Mouse (Mus musculus): Measurements from ENCODE around the gene Zfp799. TPM values are rescaled to one million over a fixed set of nuclear protein-coding genes. Genes with fewer than 3 reads are reported as not detected.

The Zfp799 gene
- polyA plus RNA-seq, 1 experiment from 2014 or later: 10.1 TPM

GRCm38 (mm10) chr17:32830418-32830782 is 339 bp upstream of the Zfp799 start:
- Histone ChIP-seq H3K9ac (no peak overlapping the region), H3K9me3 (no peaks in the 10 kb centered on the region), H3K4me2 (peak overlapping the region; percentile 54), H3K36me3 (peaks cover 12% of the 10 kb centered on the region; the same call in 1 of the 2 replicates), H3K4me1 (no peaks in the 10 kb centered on the region), H3K27me3 (replicated peaks) (no peaks in the 10 kb centered on the region), H3K27ac (no peak overlapping the region), H3K4me3 (replicated peaks) (peak overlapping the region; percentile 69)
- ATAC-seq (ENCODE audit: insufficient read depth, low FRiP score, low read depth): no peak
- WGBS: 39% methylated on average over 3 of the region's 3 CpGs

- WGBS: 87% methylated on average over 1 of the region's 1 CpGs
- no peak for ATAC-seq (ENCODE audit: insufficient read depth, low FRiP score, low read depth)
These were observed 13.8 kb downstream of the Zfp799 start for GRCm38 (mm10) chr17:32816074-32816784.

GRCm38 (mm10) chr17:32814136-32814535 is 15.9 kb downstream of the Zfp799 start:
- no peak overlapping the region for H3K4me2 ChIP-seq
- ATAC-seq (ENCODE audit: insufficient read depth, low FRiP score, low read depth): no peak
- H3K27me3 ChIP-seq (replicated peaks): no peaks in the 10 kb centered on the region
- no peak overlapping the region for H3K27ac ChIP-seq
- H3K9ac ChIP-seq: no peak overlapping the region
- no peaks in the 10 kb centered on the region for H3K9me3 ChIP-seq
- H3K4me3 ChIP-seq (replicated peaks): no peak overlapping the region
- H3K36me3 ChIP-seq: peaks cover 10% of the 10 kb centered on the region; the same call in 1 of the 2 replicates
- 82% methylated on average over 7 of the region's 7 CpGs for WGBS
- H3K4me1 ChIP-seq: no peaks in the 10 kb centered on the region

More at GRCm38 (mm10) chr17:32816074-32816784, 13.8 kb downstream of the Zfp799 start:
- Histone ChIP-seq H3K4me3 (replicated peaks) (no peak overlapping the region), H3K36me3 (peaks cover 27% of the 10 kb centered on the region), H3K4me2 (no peak overlapping the region), H3K27ac (no peak overlapping the region), H3K9ac (no peak overlapping the region), H3K27me3 (replicated peaks) (no peaks in the 10 kb centered on the region), H3K4me1 (no peaks in the 10 kb centered on the region), H3K9me3 (no peaks in the 10 kb centered on the region)

- no peaks in the 10 kb centered on the region for H3K36me3 ChIP-seq
- WGBS: 29% methylated on average over 1 of the region's 1 CpGs
- no peak for ATAC-seq (ENCODE audit: insufficient read depth, low FRiP score, low read depth)
These were observed 19.4 kb downstream of the Zfp799 start for GRCm38 (mm10) chr17:32810648-32811047.

GRCm38 (mm10) chr17:32809544-32810374 is 20.3 kb downstream of the Zfp799 start, which contains the start of gene Zfp811:
Gene Zfp811, minus strand, starts transcription at chr17:32809931.
- under 1% methylated on average over 17 of the region's 17 CpGs for WGBS
- 0 out of 2 replicates have a peak within 1 kb of the TSS, but pooled peaks have one; percentile 10 for H3K9ac ChIP-seq
- H3K27me3 ChIP-seq (replicated peaks): no peaks in the 10 kb centered on the region
- H3K4me3 ChIP-seq (replicated peaks): peak within 1 kb of the TSS; percentile 49
- no peaks in the 10 kb centered on the region for H3K9me3 ChIP-seq
- H3K36me3 ChIP-seq: no peaks in the 10 kb centered on the region
- peak within 1 kb of the TSS; percentile 45; the same call in 1 of the 2 replicates for H3K27ac ChIP-seq
- no peaks in the 10 kb centered on the region for H3K4me1 ChIP-seq
- peak within 1 kb of the TSS; percentile 57 for H3K4me2 ChIP-seq
- ATAC-seq (ENCODE audit: insufficient read depth, low FRiP score, low read depth): peak; percentile 79

More at GRCm38 (mm10) chr17:32810648-32811047, 19.4 kb downstream of the Zfp799 start:
- no peak overlapping the region for H3K27ac ChIP-seq
- no peaks in the 10 kb centered on the region for H3K4me1 ChIP-seq
- no peaks in the 10 kb centered on the region for H3K27me3 ChIP-seq (replicated peaks)
- no peaks in the 10 kb centered on the region for H3K9me3 ChIP-seq
- no peak overlapping the region for H3K4me2 ChIP-seq
- no peak overlapping the region for H3K4me3 ChIP-seq (replicated peaks)
- no peak overlapping the region for H3K9ac ChIP-seq

- Histone ChIP-seq H3K4me3 (replicated peaks) (peak overlapping the region; percentile 49), H3K9ac (0 out of 2 replicates have a peak overlapping the region, but pooled peaks have one; percentile 10), H3K27ac (no peak overlapping the region), H3K36me3 (no peaks in the 10 kb centered on the region), H3K4me2 (peak overlapping the region; percentile 57), H3K9me3 (no peaks in the 10 kb centered on the region), H3K4me1 (no peaks in the 10 kb centered on the region), H3K27me3 (replicated peaks) (no peaks in the 10 kb centered on the region)
- ATAC-seq (ENCODE audit: insufficient read depth, low FRiP score, low read depth): no peak
- WGBS: 9% methylated on average over 8 of the region's 8 CpGs
These were observed 21.1 kb downstream of the Zfp799 start for GRCm38 (mm10) chr17:32808921-32809320.

- Histone ChIP-seq H3K4me1 (peaks cover 16% of the 10 kb centered on the region; the same call in 1 of the 2 replicates), H3K27ac (no peak overlapping the region), H3K36me3 (peaks cover 5% of the 10 kb centered on the region; the same call in 1 of the 2 replicates), H3K4me3 (replicated peaks) (no peak overlapping the region), H3K9ac (no peak overlapping the region), H3K9me3 (no peaks in the 10 kb centered on the region), H3K27me3 (replicated peaks) (no peaks in the 10 kb centered on the region), H3K4me2 (peak overlapping the region; percentile 61; the same call in 1 of the 2 replicates)
- ATAC-seq (ENCODE audit: insufficient read depth, low FRiP score, low read depth): no peak
- WGBS: 73% methylated on average over 8 of the region's 8 CpGs
These were observed 40.8 kb downstream of the Zfp799 start for GRCm38 (mm10) chr17:32789244-32789643.

GRCm38 (mm10) chr17:32788576-32788975 is 41.5 kb downstream of the Zfp799 start:
- Histone ChIP-seq H3K4me3 (replicated peaks) (peak overlapping the region; percentile 75), H3K9me3 (no peaks in the 10 kb centered on the region), H3K4me1 (peaks cover 16% of the 10 kb centered on the region; the same call in 1 of the 2 replicates), H3K36me3 (peaks cover 11% of the 10 kb centered on the region; the same call in 1 of the 2 replicates), H3K9ac (peak overlapping the region; percentile 7; the same call in 1 of the 2 replicates), H3K27ac (no peak overlapping the region), H3K4me2 (peak overlapping the region; percentile 61), H3K27me3 (replicated peaks) (no peaks in the 10 kb centered on the region)
- ATAC-seq (ENCODE audit: insufficient read depth, low FRiP score, low read depth): no peak
- WGBS: 4% methylated on average over 9 of the region's 9 CpGs

GRCm38 (mm10) chr17:32788094-32788559 is 41.9 kb downstream of the Zfp799 start, which contains the start of gene Zfp871:
Gene Zfp871, minus strand, starts transcription at chr17:32788287.
- Histone ChIP-seq H3K4me1 (peaks cover 16% of the 10 kb centered on the region; the same call in 1 of the 2 replicates), H3K4me2 (peak within 1 kb of the TSS; percentile 61), H3K27ac (peak within 1 kb of the TSS; percentile 94), H3K4me3 (replicated peaks) (peak within 1 kb of the TSS; percentile 75), H3K36me3 (peaks cover 14% of the 10 kb centered on the region; the same call in 1 of the 2 replicates), H3K9me3 (no peaks in the 10 kb centered on the region), H3K9ac (peak within 1 kb of the TSS; percentile 81), H3K27me3 (replicated peaks) (no peaks in the 10 kb centered on the region)
- ATAC-seq (ENCODE audit: insufficient read depth, low FRiP score, low read depth): peak; percentile 95
- WGBS: under 1% methylated on average over 22 of the region's 22 CpGs

- H3K27me3 ChIP-seq (replicated peaks): no peaks in the 10 kb centered on the region
- H3K36me3 ChIP-seq: peaks cover 15% of the 10 kb centered on the region; the same call in 1 of the 2 replicates
- H3K4me3 ChIP-seq (replicated peaks): peak overlapping the region; percentile 75
- WGBS: under 1% methylated on average over 30 of the region's 31 CpGs
- peak overlapping the region; percentile 94 for H3K27ac ChIP-seq
- ATAC-seq (ENCODE audit: insufficient read depth, low FRiP score, low read depth): peak; percentile 82
- peak overlapping the region; percentile 81 for H3K9ac ChIP-seq
- peaks cover 16% of the 10 kb centered on the region; the same call in 1 of the 2 replicates for H3K4me1 ChIP-seq
- H3K9me3 ChIP-seq: no peaks in the 10 kb centered on the region
- H3K4me2 ChIP-seq: peak overlapping the region; percentile 53
These were observed 42.5 kb downstream of the Zfp799 start for GRCm38 (mm10) chr17:32787436-32788093.

- no peak for ATAC-seq (ENCODE audit: insufficient read depth, low FRiP score, low read depth)
- Histone ChIP-seq H3K4me3 (replicated peaks) (peak overlapping the region; percentile 75), H3K4me1 (peaks cover 16% of the 10 kb centered on the region; the same call in 1 of the 2 replicates), H3K27ac (no peak overlapping the region), H3K9ac (peak overlapping the region; percentile 16; the same call in 1 of the 2 replicates), H3K9me3 (no peaks in the 10 kb centered on the region), H3K4me2 (peak overlapping the region; percentile 53), H3K36me3 (peaks cover 15% of the 10 kb centered on the region; the same call in 1 of the 2 replicates), H3K27me3 (replicated peaks) (no peaks in the 10 kb centered on the region)
- 52% methylated on average over 6 of the region's 6 CpGs for WGBS
These were observed 43.1 kb downstream of the Zfp799 start for GRCm38 (mm10) chr17:32786944-32787343.

Data from stomach, embryonic 15.5 days (tissue).